Mouse (Mus musculus): ENCODE results near the gene Plekhh1.

GRCm38 (mm10) chr12:79069187-79069608, 40.2 kb downstream of the Plekhh1 start:
- TF ChIP-seq CTCF (IDR thresholded peaks at IDR 0.05; ENCODE audit: control insufficient read depth, insufficient read depth, insufficient read length) = no peak
- no peak for TF ChIP-seq USF1 (IDR thresholded peaks at IDR 0.05; ENCODE audit: low read depth)
- no peak for TF ChIP-seq MAX (IDR thresholded peaks at IDR 0.05)
- no peak for TF ChIP-seq MYOG (IDR thresholded peaks at IDR 0.05; ENCODE audit: control insufficient read depth, extremely low read depth, insufficient read length)

Measured in C2C12 (cell line).